Mouse (Mus musculus) embryonic fibroblast, embryonic 13.5 days (primary cell): ENCODE measurements around the gene Plac1. TPM values are rescaled to one million over a fixed set of nuclear protein-coding genes. Genes with fewer than 3 reads are reported as not detected.
A peak's percentile ranks its signal among the peaks of the same experiment; 100 is the strongest.

Experiments
- H3K27ac ChIP-seq: 2 replicates; pipeline ENCODE4 v1.5.1; 2012; ENCODE audit warnings: low read length, control low read depth, inconsistent platforms; ENCODE audit not compliant: insufficient read depth
- H3K4me1 ChIP-seq: 2 replicates; pipeline ENCODE4 v1.6.1; 2011; ENCODE audit warnings: low read length; ENCODE audit not compliant: control insufficient read depth, insufficient read depth
- H3K4me3 ChIP-seq: 2 replicates; pipeline ENCODE4 v1.5.1; 2011; ENCODE audit warnings: mild to moderate bottlenecking, control low read depth, low read length; ENCODE audit not compliant: insufficient read depth
- CTCF ChIP-seq: IDR thresholded peaks from 2 replicates; pipeline ENCODE4 v1.5.1; 2011; ENCODE audit warnings: mild to moderate bottlenecking, control low read depth, low read length, moderate library complexity, borderline replicate concordance; ENCODE audit not compliant: insufficient read depth
- POLR2A ChIP-seq: IDR thresholded peaks from 2 replicates; pipeline ENCODE4 v1.6.1; 2011; ENCODE audit warnings: low read depth, mild to moderate bottlenecking, control low read depth, low read length, moderate library complexity
- polyA plus RNA-seq: library from polyadenylated mRNA; stranded (reverse); fragments of >200 nt; gene quantifications from 2 replicates; pipeline ENCODE4 v1.2.4, GENCODE M21; 2011; ENCODE audit warnings: low read depth; ENCODE audit not compliant: missing spikeins, insufficient read length

The Plac1 gene
- polyA plus RNA-seq, 1 experiment: 0.44 TPM

DNA sequence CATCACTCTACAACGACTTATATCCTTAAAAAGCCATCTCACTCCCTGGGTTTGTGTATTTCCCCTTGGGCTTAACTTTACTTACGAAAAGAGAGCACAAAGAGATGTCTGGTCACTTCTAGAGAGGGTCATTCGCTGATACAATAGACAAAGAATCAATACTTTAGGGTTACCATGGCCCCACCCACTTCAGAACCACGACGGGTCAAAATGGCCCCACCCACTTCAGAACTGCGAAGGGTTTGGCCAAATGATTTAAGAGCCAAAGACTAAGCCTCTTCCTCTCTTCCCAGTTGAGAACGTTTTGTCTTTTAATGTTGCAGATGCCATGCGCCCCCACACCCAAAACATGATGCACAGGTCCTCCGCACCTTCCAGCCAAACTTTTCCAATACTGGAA is 184.1 kb downstream of the Plac1 start:
- TF ChIP-seq CTCF (no peak), POLR2A (peak; percentile 48; the same call in 1 of the 2 replicates)
- H3K4me1 ChIP-seq: no peaks in the 10 kb centered on the region; the same call in 1 of the 2 replicates
- peak overlapping the region; percentile 15; the same call in 1 of the 2 replicates for H3K27ac ChIP-seq
- peak overlapping the region; percentile 71 for H3K4me3 ChIP-seq

GRCm38 (mm10) chrX:53053885-53054284 is 186.0 kb downstream of the Plac1 start:
- no peak for TF ChIP-seq POLR2A
- TF ChIP-seq CTCF: no peak
- H3K4me1 ChIP-seq: no peaks in the 10 kb centered on the region; the same call in 1 of the 2 replicates
- no peak overlapping the region for H3K27ac ChIP-seq
- no peak overlapping the region for H3K4me3 ChIP-seq

GRCm38 (mm10) chrX:53052652-53053500 is 187.0 kb downstream of the Plac1 start:
- H3K4me1 ChIP-seq: no peaks in the 10 kb centered on the region; the same call in 1 of the 2 replicates
- no peak overlapping the region; the same call in 1 of the 2 replicates for H3K27ac ChIP-seq
- H3K4me3 ChIP-seq: no peak overlapping the region
- TF ChIP-seq POLR2A (peak; percentile 58), CTCF (no peak)

DNA sequence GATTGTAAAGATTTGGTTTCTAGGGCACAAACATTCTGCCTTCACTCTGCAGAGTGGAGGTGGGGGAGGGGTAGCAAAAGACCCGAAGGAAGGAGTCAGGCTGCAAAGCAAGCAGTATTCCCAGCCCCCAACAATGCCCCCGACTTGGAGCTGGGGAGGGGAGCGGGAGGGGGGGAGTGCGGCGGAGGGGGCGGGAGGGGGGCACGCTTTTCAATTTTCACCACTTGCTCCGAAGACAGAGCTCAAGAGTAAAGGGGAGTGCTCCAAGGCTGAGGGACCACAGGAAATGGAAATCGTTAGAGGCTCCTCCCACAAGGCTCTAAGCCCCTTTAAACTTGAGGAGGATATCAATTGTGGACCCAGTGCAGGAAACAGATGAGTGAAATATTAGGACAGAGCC is 189.6 kb downstream of the Plac1 start:
- TF ChIP-seq CTCF: no peak
- TF ChIP-seq POLR2A: no peak
- Histone ChIP-seq H3K4me3 (no peak overlapping the region), H3K27ac (no peak overlapping the region), H3K4me1 (no peaks in the 10 kb centered on the region)

DNA sequence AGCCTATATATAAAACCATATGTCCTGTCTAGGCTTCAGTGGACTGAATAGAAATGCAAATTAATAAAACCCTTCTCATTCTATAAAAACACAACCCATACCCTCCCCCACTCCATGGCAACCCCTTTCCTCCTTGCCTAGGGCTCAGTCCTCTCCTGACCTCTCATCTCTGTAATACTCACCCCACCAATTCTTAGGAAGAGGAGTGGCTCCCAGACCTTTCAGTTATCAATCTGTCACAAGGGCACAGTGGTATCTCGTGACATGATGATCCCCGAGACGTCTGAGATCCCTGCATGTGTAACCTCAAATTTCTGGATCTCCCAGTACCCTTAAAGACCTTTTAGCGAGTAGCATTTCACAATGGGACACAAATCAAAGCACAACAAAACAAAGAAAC is 190.7 kb downstream of the Plac1 start:
- H3K27ac ChIP-seq: no peak overlapping the region

DNA sequence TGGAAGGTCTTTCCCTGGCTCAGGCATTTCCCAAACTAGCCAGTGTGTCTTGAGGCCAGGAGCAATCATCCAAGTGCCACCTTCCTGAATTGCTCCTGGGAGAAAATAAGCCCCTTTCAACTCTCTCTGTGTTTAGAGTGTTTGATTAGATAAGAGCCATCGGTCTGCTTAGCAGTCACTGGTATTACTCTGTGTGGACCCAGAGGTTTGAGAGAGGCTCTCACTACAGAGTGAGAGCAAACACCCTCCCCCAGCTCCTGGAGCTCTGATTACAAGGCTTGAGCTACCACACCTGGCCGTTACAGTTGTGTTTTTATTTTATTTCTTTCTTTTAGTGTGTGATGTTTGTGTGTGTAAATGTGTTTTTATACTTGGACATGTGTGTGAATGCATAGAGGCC is 193.0 kb downstream of the Plac1 start:
- no peak overlapping the region for H3K27ac ChIP-seq
- H3K4me1 ChIP-seq: no peaks in the 10 kb centered on the region
- H3K4me3 ChIP-seq: no peak overlapping the region
- TF ChIP-seq POLR2A (no peak), CTCF (no peak)

More for the DNA sequence above, 190.7 kb downstream of the Plac1 start:
- H3K4me1 ChIP-seq: no peaks in the 10 kb centered on the region
- TF ChIP-seq CTCF (no peak), POLR2A (no peak)
- no peak overlapping the region for H3K4me3 ChIP-seq

GRCm38 (mm10) chrX:53046033-53046432 is 193.9 kb downstream of the Plac1 start:
- TF ChIP-seq POLR2A: no peak
- H3K4me1 ChIP-seq: no peaks in the 10 kb centered on the region
- no peak overlapping the region for H3K4me3 ChIP-seq
- no peak overlapping the region for H3K27ac ChIP-seq

- Histone ChIP-seq H3K27ac (no peak overlapping the region), H3K4me3 (no peak overlapping the region), H3K4me1 (no peaks in the 10 kb centered on the region)
- TF ChIP-seq POLR2A (no peak), CTCF (no peak)
Measured at GRCm38 (mm10) chrX:53045187-53045903, 194.6 kb downstream of the Plac1 start.

DNA sequence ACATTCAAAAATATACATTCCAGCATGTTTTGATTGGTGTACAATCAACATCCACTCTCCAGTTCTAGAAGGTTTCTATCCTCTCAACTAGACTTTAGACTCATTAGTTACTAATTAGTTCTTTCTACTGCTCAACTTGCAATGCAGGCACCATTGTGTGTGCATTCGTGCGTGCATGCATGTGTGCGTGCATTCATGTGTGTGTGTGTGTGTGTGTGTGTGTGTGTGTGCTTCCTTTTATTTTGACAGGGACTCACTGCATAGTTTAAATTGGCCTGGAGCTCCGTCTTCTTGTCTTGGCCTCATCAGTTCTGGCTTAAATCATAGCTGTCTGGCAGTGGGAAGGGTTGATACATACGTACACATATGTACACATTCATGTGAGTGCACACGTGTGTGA is 198.9 kb downstream of the Plac1 start:
- no peak overlapping the region for H3K27ac ChIP-seq
- TF ChIP-seq POLR2A (no peak), CTCF (no peak)
- no peaks in the 10 kb centered on the region for H3K4me1 ChIP-seq
- H3K4me3 ChIP-seq: no peak overlapping the region

- Histone ChIP-seq H3K27ac (no peak overlapping the region), H3K4me1 (no peaks in the 10 kb centered on the region), H3K4me3 (no peak overlapping the region)
- TF ChIP-seq CTCF: no peak
- no peak for TF ChIP-seq POLR2A
Measured at GRCm38 (mm10) chrX:53040138-53040537, 199.8 kb downstream of the Plac1 start.
